Mouse (Mus musculus) heart, embryonic 16.5 days (tissue): ENCODE data around the gene Tcta. TPM values are rescaled to one million over a fixed set of nuclear protein-coding genes. Genes with fewer than 3 reads are reported as not detected.

Experiments used
- ATAC-seq: fragments of 200-750 bp; cut with Nextera tagmentation; replicated peaks from 2 replicates; pipeline ENCODE4 v1.8.0; 2017; ENCODE audit warnings: moderate number of reproducible peaks; ENCODE audit not compliant: insufficient read depth, low FRiP score; ENCODE audit errors: extremely low read depth
- H3K27ac ChIP-seq: fragments of 300-500 bp; sonication (generic); 2 replicates; pipeline ENCODE4 v1.5.1; 2014; ENCODE audit warnings: mild to moderate bottlenecking, low read length, control low read depth, moderate library complexity
- H3K27me3 ChIP-seq: fragments of 300-500 bp; sonication (generic); 2 replicates; pipeline ENCODE4 v1.6.1; 2014; ENCODE audit warnings: low read length, mixed read lengths; ENCODE audit not compliant: control insufficient read depth, insufficient read depth
- H3K36me3 ChIP-seq: fragments of 300-500 bp; sonication (generic); 2 replicates; pipeline ENCODE4 v1.6.1; 2014; ENCODE audit not compliant: control insufficient read depth, insufficient read depth
- H3K4me1 ChIP-seq: fragments of 300-500 bp; sonication (generic); 2 replicates; pipeline ENCODE4 v1.6.1; 2014; ENCODE audit warnings: low read length, mixed read lengths; ENCODE audit not compliant: control insufficient read depth, insufficient read depth
- H3K4me2 ChIP-seq: fragments of 300-500 bp; sonication (generic); 2 replicates; pipeline ENCODE4 v1.6.1; 2014; ENCODE audit warnings: low read depth, mild to moderate bottlenecking, control low read depth, low read length
- H3K4me3 ChIP-seq: fragments of 300-500 bp; sonication (generic); 2 replicates; pipeline ENCODE4 v1.5.1; 2014; ENCODE audit warnings: mild to moderate bottlenecking, control low read depth, low read length
- H3K9ac ChIP-seq: fragments of 300-500 bp; sonication (generic); 2 replicates; pipeline ENCODE4 v1.6.1; 2014; ENCODE audit warnings: low read length, control low read depth
- H3K9me3 ChIP-seq: fragments of 300-500 bp; sonication (generic); replicated peaks from 2 replicates; pipeline ENCODE4 v1.6.1; 2016; ENCODE audit warnings: low read length; ENCODE audit not compliant: control insufficient read depth
- WGBS: fragments of 180-500 bp; shearing (Covaris S2); extraction: QIAGEN DNeasy Blood & Tissue Kit; methylation state at CpG from one replicate; pipeline ENCODE4 v1.1.7; 2014; 5-methylcytosine and 5-hydroxymethylcytosine counted together
- polyA plus RNA-seq: library from polyadenylated mRNA; unstranded; fragments of >200 nt; fragmentation: Nextera tagmentation; extraction: Ambion mirVana; gene quantifications from 2 replicates; pipeline ENCODE4 v1.2.1, GENCODE M21; 2015

Gene Tcta
- polyA plus RNA-seq, 1 experiment from 2014 or later: 34.2 TPM

GRCm38 (mm10) chr9:108267691-108268090 is 38.3 kb downstream of the Tcta start:
- no peak overlapping the region for H3K4me3 ChIP-seq
- ATAC-seq: no peak
- no peaks in the 10 kb centered on the region for H3K9me3 ChIP-seq
- H3K36me3 ChIP-seq: no peaks in the 10 kb centered on the region
- H3K4me2 ChIP-seq: peak overlapping the region; percentile 8; the same call in 1 of the 2 replicates
- 33% methylated on average over 7 of the region's 7 CpGs for WGBS
- H3K4me1 ChIP-seq: peaks cover 28% of the 10 kb centered on the region
- peak overlapping the region; percentile 77 for H3K27ac ChIP-seq
- no peaks in the 10 kb centered on the region for H3K27me3 ChIP-seq
- no peak overlapping the region for H3K9ac ChIP-seq

DNA sequence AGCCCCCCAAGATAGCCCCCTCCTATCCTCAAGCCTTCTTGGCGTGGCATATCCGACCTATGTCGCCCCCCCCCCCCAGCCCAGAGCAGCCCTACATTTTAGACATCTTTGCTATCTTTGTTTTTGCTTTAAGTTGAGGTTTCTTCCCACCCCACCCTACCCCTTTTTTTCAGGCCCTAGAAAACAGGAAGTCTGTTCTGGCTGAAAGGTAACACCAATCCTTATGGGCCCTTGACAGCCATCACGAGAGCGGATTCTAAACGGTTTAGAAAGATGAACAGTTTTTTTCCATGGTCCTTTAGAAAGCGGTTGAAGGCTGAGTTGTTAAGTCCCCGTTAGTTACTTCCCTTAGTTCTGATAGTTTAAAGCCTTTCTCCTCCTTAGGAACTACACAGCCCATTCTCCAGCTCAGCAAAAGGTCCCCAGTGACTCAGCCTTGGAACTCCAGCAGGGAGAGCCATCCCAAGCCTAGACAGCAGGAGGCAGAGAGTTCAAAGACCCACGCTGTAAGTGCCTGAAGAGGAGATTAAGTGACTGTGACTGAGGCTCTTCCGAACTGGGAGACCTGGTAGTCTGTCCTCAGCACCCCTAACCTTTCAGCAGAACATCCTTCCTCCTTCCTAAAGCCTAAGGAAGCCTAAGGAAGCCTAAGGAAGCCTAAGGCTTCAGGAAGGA is 39.6 kb downstream of the Tcta start:
- peak overlapping the region; percentile 46 for H3K27ac ChIP-seq
- peaks cover 40% of the 10 kb centered on the region for H3K4me1 ChIP-seq
- H3K4me2 ChIP-seq: no peak overlapping the region
- ATAC-seq: no peak
- no peak overlapping the region for H3K9ac ChIP-seq
- no peaks in the 10 kb centered on the region for H3K27me3 ChIP-seq
- 71% methylated on average over 10 of the region's 10 CpGs for WGBS
- H3K36me3 ChIP-seq: no peaks in the 10 kb centered on the region
- H3K9me3 ChIP-seq: no peaks in the 10 kb centered on the region
- no peak overlapping the region for H3K4me3 ChIP-seq

GRCm38 (mm10) chr9:108264191-108264921 is 41.6 kb downstream of the Tcta start:
- peak; percentile 65 for ATAC-seq
- H3K4me1 ChIP-seq: peaks cover 49% of the 10 kb centered on the region

GRCm38 (mm10) chr9:108263690-108264190 is 42.2 kb downstream of the Tcta start, which contains the start of gene Dag1:
TSS of gene Dag1 (minus strand) at chr9:108263958.
- Histone ChIP-seq H3K27me3 (no peaks in the 10 kb centered on the region), H3K9me3 (no peaks in the 10 kb centered on the region), H3K36me3 (no peaks in the 10 kb centered on the region), H3K4me2 (peak within 1 kb of the TSS; percentile 92), H3K4me3 (peak within 1 kb of the TSS; percentile 93), H3K9ac (peak within 1 kb of the TSS; percentile 96), H3K27ac (peak within 1 kb of the TSS; percentile 100), H3K4me1 (peaks cover 54% of the 10 kb centered on the region)
- ATAC-seq: peak; percentile 94
- WGBS: under 1% methylated on average over 52 of the region's 71 CpGs

More at GRCm38 (mm10) chr9:108264191-108264921, 41.6 kb downstream of the Tcta start:
- Histone ChIP-seq H3K36me3 (no peaks in the 10 kb centered on the region), H3K9ac (peak overlapping the region; percentile 79), H3K9me3 (no peaks in the 10 kb centered on the region), H3K4me2 (peak overlapping the region; percentile 92), H3K4me3 (peak overlapping the region; percentile 93), H3K27me3 (no peaks in the 10 kb centered on the region), H3K27ac (peak overlapping the region; percentile 100)
- 5% methylated on average over 10 of the region's 10 CpGs for WGBS

DNA sequence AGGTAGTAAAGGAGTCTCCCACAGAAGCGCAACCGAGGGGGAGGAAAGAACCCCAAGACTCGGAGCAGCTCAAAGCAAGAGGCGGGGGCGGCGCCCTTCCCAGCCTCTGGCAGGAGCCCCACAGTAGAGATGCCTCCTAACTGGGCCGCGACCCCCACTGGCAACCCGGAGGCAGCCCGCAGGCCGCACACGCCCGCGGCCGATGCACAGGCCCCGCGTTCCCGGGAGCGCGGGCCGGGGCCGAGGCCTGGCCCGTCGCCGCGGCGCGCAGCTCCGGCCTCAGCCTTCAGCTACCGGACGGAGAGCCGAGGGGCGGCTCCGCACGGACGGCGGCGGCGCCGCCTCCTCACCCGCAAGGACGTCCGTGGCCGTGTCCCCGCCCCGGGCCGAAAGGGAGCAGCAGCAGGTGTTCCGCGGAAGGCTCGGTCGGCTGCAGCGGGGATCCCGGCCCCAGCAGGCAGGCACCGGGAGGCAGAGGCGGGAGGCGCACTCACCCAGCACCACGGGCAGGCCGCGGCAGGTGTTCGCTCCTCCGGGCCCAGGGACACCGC is 42.8 kb downstream of the Tcta start:
- Histone ChIP-seq H3K9me3 (no peaks in the 10 kb centered on the region), H3K4me3 (peak overlapping the region; percentile 93), H3K4me2 (peak overlapping the region; percentile 92), H3K27me3 (no peaks in the 10 kb centered on the region), H3K36me3 (no peaks in the 10 kb centered on the region), H3K27ac (peak overlapping the region; percentile 100), H3K4me1 (peaks cover 52% of the 10 kb centered on the region), H3K9ac (peak overlapping the region; percentile 96)
- WGBS: under 1% methylated on average over 60 of the region's 62 CpGs
- ATAC-seq: peak; percentile 33

GRCm38 (mm10) chr9:108262494-108263049 is 43.4 kb downstream of the Tcta start:
- WGBS: 27% methylated on average over 11 of the region's 11 CpGs
- H3K4me3 ChIP-seq: peak overlapping the region; percentile 93
- peak overlapping the region; percentile 100 for H3K27ac ChIP-seq
- no peaks in the 10 kb centered on the region for H3K27me3 ChIP-seq
- no peaks in the 10 kb centered on the region for H3K36me3 ChIP-seq
- no peak for ATAC-seq
- H3K4me1 ChIP-seq: peaks cover 46% of the 10 kb centered on the region
- H3K9me3 ChIP-seq: no peaks in the 10 kb centered on the region
- H3K4me2 ChIP-seq: peak overlapping the region; percentile 92
- H3K9ac ChIP-seq: peak overlapping the region; percentile 96

- no peak for ATAC-seq
- H3K27ac ChIP-seq: peak overlapping the region; percentile 100
- no peaks in the 10 kb centered on the region for H3K27me3 ChIP-seq
- no peaks in the 10 kb centered on the region for H3K9me3 ChIP-seq
- H3K4me2 ChIP-seq: peak overlapping the region; percentile 92
- peaks cover 48% of the 10 kb centered on the region for H3K4me1 ChIP-seq
- 42% methylated on average over 7 of the region's 7 CpGs for WGBS
- H3K4me3 ChIP-seq: peak overlapping the region; percentile 93
- H3K9ac ChIP-seq: peak overlapping the region; percentile 96
- no peaks in the 10 kb centered on the region for H3K36me3 ChIP-seq
Observed at GRCm38 (mm10) chr9:108261865-108262264, 44.1 kb downstream of the Tcta start.

GRCm38 (mm10) chr9:108260526-108260925 is 45.4 kb downstream of the Tcta start:
- Histone ChIP-seq H3K4me2 (peak overlapping the region; percentile 92), H3K4me1 (peaks cover 45% of the 10 kb centered on the region), H3K4me3 (no peak overlapping the region), H3K9ac (no peak overlapping the region), H3K36me3 (no peaks in the 10 kb centered on the region), H3K27me3 (no peaks in the 10 kb centered on the region), H3K9me3 (no peaks in the 10 kb centered on the region), H3K27ac (peak overlapping the region; percentile 33)
- WGBS: 40% methylated on average over 4 of the region's 4 CpGs
- no peak for ATAC-seq
